Mouse (Mus musculus) left cerebral cortex, postnatal 36 days (tissue): ENCODE data around the gene Zfp386. TPM values are rescaled to one million over a fixed set of nuclear protein-coding genes. Genes with fewer than 3 reads are reported as not detected.
"Not testable (repeated sequence)": the region's sequence is repeated elsewhere in the genome, so short reads cannot be mapped to it uniquely, and the experiment has no call there.

ENCODE experiments used
- DNase-seq, 2 experiments: peaks; one replicate each; pipeline ENCODE4 v3.0.0; 2021 to 2022; ENCODE audit warnings: low spot score in 2 of 2, mixed read lengths in 1 of 2
- intact Hi-C: fragments of 180-260 bp; cut with DNase I; formaldehyde crosslinking; loops from one replicate; pipeline ENCODE4 v1.15.1; 2025
- total RNA-seq, 2 experiments: library from RNA; stranded (reverse); gene quantifications; 2 replicates each; pipeline ENCODE4 v1.2.3; 2021

Zfp386 gene
- total RNA-seq: 10 to 100 TPM; 22.8 to 39.8 TPM

GRCm38 (mm10) chr12:116047440-116048377 lies at the start of gene Zfp386:
Zfp386 (plus strand) TSS chr12:116047724.
- intact Hi-C loops: loop anchor here (5.0 kb wide), 1 partner anchor 155 kb away; no protein-coding TSS in a partner anchor
- peak; percentile 96 to 98 for DNase-seq

GRCm38 (mm10) chr12:115999784-116000183 lies 47.7 kb upstream of the Zfp386 start:
- intact Hi-C loops, DNase-seq: not testable (repeated sequence)

GRCm38 (mm10) chr12:116002946-116003345 lies 44.6 kb upstream of the Zfp386 start:
- intact Hi-C loops, DNase-seq: not testable (repeated sequence)

- intact Hi-C loops: no loop called here
Measured at GRCm38 (mm10) chr12:116010812-116011211, 36.7 kb upstream of the Zfp386 start.

GRCm38 (mm10) chr12:116028095-116028494 lies 19.4 kb upstream of the Zfp386 start:
- DNase-seq: no peak
- intact Hi-C loops: no loop called here

More at GRCm38 (mm10) chr12:116010812-116011211, 36.7 kb upstream of the Zfp386 start:
- no peak for DNase-seq

GRCm38 (mm10) chr12:116035346-116035745 lies 12.2 kb upstream of the Zfp386 start:
- intact Hi-C loops: no loop called here
- no peak for DNase-seq

- intact Hi-C loops: loop anchor here (5.0 kb wide), 1 partner anchor 158 kb away; no protein-coding TSS in a partner anchor
- DNase-seq: no peak
Measured at GRCm38 (mm10) chr12:116044785-116045184, 2.7 kb upstream of the Zfp386 start.

GRCm38 (mm10) chr12:116048766-116049165 lies 1.2 kb downstream of the Zfp386 start:
- no peak for DNase-seq
- intact Hi-C loops: loop anchor here (5.0 kb wide), 1 partner anchor 154 kb away; no protein-coding TSS in a partner anchor

GRCm38 (mm10) chr12:116049236-116049635 lies 1.7 kb downstream of the Zfp386 start:
- intact Hi-C loops: loop anchor here (5.0 kb wide), 1 partner anchor 153 kb away; no protein-coding TSS in a partner anchor
- no peak for DNase-seq

GRCm38 (mm10) chr12:116049701-116050100 lies 2.2 kb downstream of the Zfp386 start:
- intact Hi-C loops: loop anchor here (5.0 kb wide), 1 partner anchor 153 kb away; no protein-coding TSS in a partner anchor
- no peak for DNase-seq

- intact Hi-C loops: no loop called here
- no peak for DNase-seq
Measured at GRCm38 (mm10) chr12:116054342-116054741, 6.8 kb downstream of the Zfp386 start.

GRCm38 (mm10) chr12:116056112-116056511 lies 8.6 kb downstream of the Zfp386 start:
- intact Hi-C loops: no loop called here
- no peak for DNase-seq

GRCm38 (mm10) chr12:116061561-116062193 lies 14.2 kb downstream of the Zfp386 start:
- no peak for DNase-seq
- intact Hi-C loops: no loop called here

GRCm38 (mm10) chr12:116062194-116062583 lies 14.7 kb downstream of the Zfp386 start:
- intact Hi-C loops: no loop called here
- no peak for DNase-seq

- intact Hi-C loops: no loop called here
- no peak for DNase-seq
Measured at GRCm38 (mm10) chr12:116063020-116063419, 15.5 kb downstream of the Zfp386 start.

GRCm38 (mm10) chr12:116071023-116071422 lies 23.5 kb downstream of the Zfp386 start:
- intact Hi-C loops: loop anchor here (5.0 kb wide), 1 partner anchor 131 kb away; no protein-coding TSS in a partner anchor
- DNase-seq: peak; percentile 23 to 32

GRCm38 (mm10) chr12:116077074-116077854 lies 29.7 kb downstream of the Zfp386 start, which contains the start of gene Vipr2:
Vipr2 (plus strand) TSS chr12:116077726.
- peak in 1 of 2 experiments; percentile 8 for DNase-seq
- intact Hi-C loops: no loop called here

GRCm38 (mm10) chr12:116077855-116078366 lies 30.4 kb downstream of the Zfp386 start:
- intact Hi-C loops: no loop called here

GRCm38 (mm10) chr12:116083125-116083524 lies 35.6 kb downstream of the Zfp386 start:
- no peak for DNase-seq
- intact Hi-C loops: no loop called here

More at GRCm38 (mm10) chr12:116077855-116078366, 30.4 kb downstream of the Zfp386 start:
- DNase-seq: no peak
